Mouse (Mus musculus) heart, adult 2 months (tissue): ENCODE data around the gene Gm20532. TPM values are rescaled to one million over a fixed set of nuclear protein-coding genes. Genes with fewer than 3 reads are reported as not detected.
A peak's percentile ranks its signal among the peaks of the same experiment; 100 is the strongest.

ENCODE experiments used
- DNase-seq, 2 experiments: peaks; one replicate each; pipeline ENCODE4 v3.0.0; 2021
- H3K27ac ChIP-seq: fragments of 200-600 bp; 2 replicates; pipeline ENCODE4 v1.8.1; 2022
- H3K27me3 ChIP-seq: fragments of 200-500 bp; 2 replicates; pipeline ENCODE4 v1.6.1; 2012; ENCODE audit warnings: mild to moderate bottlenecking, low read length, inconsistent platforms, mixed read lengths; ENCODE audit not compliant: control insufficient read depth, insufficient read depth
- H3K36me3 ChIP-seq: fragments of 200-500 bp; 2 replicates; pipeline ENCODE4 v1.6.1; 2012; ENCODE audit warnings: low read length, inconsistent platforms; ENCODE audit not compliant: control insufficient read depth, insufficient read depth
- H3K4me1 ChIP-seq: fragments of 200-500 bp; 2 replicates; pipeline ENCODE4 v1.6.1; 2011; ENCODE audit warnings: low read length; ENCODE audit not compliant: control insufficient read depth, insufficient read depth
- H3K4me3 ChIP-seq: fragments of 200-600 bp; 2 replicates; pipeline ENCODE4 v1.8.1; 2022
- H3K79me2 ChIP-seq: fragments of 200-500 bp; replicated peaks from 2 replicates; pipeline ENCODE4 v1.6.1; 2012; ENCODE audit warnings: mild to moderate bottlenecking, inconsistent platforms, low read length, moderate library complexity, mixed read lengths; ENCODE audit not compliant: control insufficient read depth, insufficient read depth
- H3K9ac ChIP-seq: fragments of 200-500 bp; 2 replicates; pipeline ENCODE4 v1.6.1; 2012; ENCODE audit warnings: low read depth, mild to moderate bottlenecking, control low read depth, inconsistent platforms, low read length, mixed read lengths
- CTCF ChIP-seq: fragments of 200-600 bp; IDR thresholded peaks from 2 replicates; pipeline ENCODE4 v1.8.1; 2022; ENCODE audit warnings: antibody characterized with exemption, mild to moderate bottlenecking, moderate library complexity
- EP300 ChIP-seq: fragments of 200-500 bp; IDR thresholded peaks from 2 replicates; pipeline ENCODE4 v1.6.1; 2011; ENCODE audit warnings: low read depth, low read length, control low read depth; ENCODE audit not compliant: insufficient read depth
- POLR2A ChIP-seq: fragments of 200-500 bp; IDR thresholded peaks from 2 replicates; pipeline ENCODE4 v1.6.1; 2011; ENCODE audit warnings: mild to moderate bottlenecking, low read depth, low read length, control low read depth; ENCODE audit not compliant: insufficient read depth
- WGBS: fragments of 180-500 bp; shearing (Covaris S2); methylation state at CpG from one replicate; pipeline ENCODE4 v1.1.7; 2018; 5-methylcytosine and 5-hydroxymethylcytosine counted together
- intact Hi-C: fragments of 180-260 bp; cut with DNase I; formaldehyde crosslinking; loops from one replicate; pipeline ENCODE4 v1.15.1; 2025
- polyA plus RNA-seq: library from polyadenylated mRNA; depleted of rRNA; stranded (reverse); fragments of >200 nt; gene quantifications from 2 replicates; pipeline ENCODE4 v1.2.3, GENCODE M21; 2012
- total RNA-seq, 2 experiments: library from RNA; stranded (reverse); gene quantifications; 2 replicates each; pipeline ENCODE4 v1.2.3; 2021

The Gm20532 gene
- total and polyA plus RNA-seq, 3 experiments = not detected

DNA sequence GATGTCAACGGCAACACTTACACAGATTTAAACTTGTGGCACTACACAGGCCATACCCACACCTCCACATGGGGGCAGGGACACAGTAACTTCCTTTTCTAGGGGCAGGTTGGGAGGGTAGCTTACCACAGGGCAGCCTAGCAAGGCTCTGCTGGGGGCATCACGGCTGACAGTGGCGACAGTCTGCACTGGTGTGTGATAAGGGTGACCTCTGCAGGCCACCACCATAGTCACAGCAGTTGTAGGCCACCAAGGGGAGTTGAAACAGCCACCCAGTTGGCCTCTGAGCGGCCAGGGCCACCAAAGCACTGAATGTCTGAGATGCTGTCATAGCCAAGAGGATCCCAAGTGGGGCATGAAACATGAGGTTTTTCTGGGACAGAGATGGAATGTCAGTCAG is 20.2 kb upstream of the Gm20532 start:
- peak; percentile 29; the same call in 1 of the 2 replicates for TF ChIP-seq EP300
- peak; percentile 85 for TF ChIP-seq CTCF
- no peak for TF ChIP-seq POLR2A
- H3K9ac ChIP-seq = no peak overlapping the region
- intact Hi-C loops = loop anchor here (1.0 to 10.0 kb wide), 3 partner anchors 117 to 411 kb away; no protein-coding TSS in a partner anchor
- WGBS = 11% methylated on average over 4 of the region's 4 CpGs
- H3K4me1 ChIP-seq = peaks cover 9% of the 10 kb centered on the region
- H3K27ac ChIP-seq = no peak overlapping the region
- H3K36me3 ChIP-seq = no peaks in the 10 kb centered on the region
- H3K27me3 ChIP-seq = no peaks in the 10 kb centered on the region
- DNase-seq = peak in 1 of 2 experiments; percentile 68
- no peaks in the 10 kb centered on the region for H3K79me2 ChIP-seq
- H3K4me3 ChIP-seq = no peak overlapping the region

DNA sequence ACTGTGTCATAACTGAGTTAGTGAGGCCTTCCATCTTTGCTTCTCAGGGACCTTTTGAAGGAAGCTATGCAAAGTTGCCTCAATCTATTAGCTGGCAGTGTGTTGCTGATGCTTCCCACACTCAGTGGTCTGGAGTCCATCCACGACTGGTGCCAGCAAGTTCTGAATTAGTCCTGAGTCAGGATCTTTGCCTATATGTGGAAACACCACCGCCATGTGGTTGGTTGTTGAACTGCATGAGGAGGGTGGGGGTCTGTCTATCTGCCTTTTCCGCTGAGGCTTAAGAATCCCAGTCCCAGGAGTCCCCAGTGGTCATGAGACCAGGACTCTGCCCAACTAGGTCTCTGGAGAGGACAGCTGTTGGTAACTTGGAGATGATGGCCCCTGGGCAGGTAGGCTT is 16.4 kb upstream of the Gm20532 start:
- peak; percentile 36; the same call in 1 of the 2 replicates for TF ChIP-seq POLR2A
- peak; percentile 40; the same call in 1 of the 2 replicates for TF ChIP-seq EP300
- peak; percentile 85 for TF ChIP-seq CTCF
- no peaks in the 10 kb centered on the region for H3K27me3 ChIP-seq
- peak overlapping the region; percentile 46 for H3K4me3 ChIP-seq
- H3K9ac ChIP-seq = peak overlapping the region; percentile 49; the same call in 1 of the 2 replicates
- peaks cover 24% of the 10 kb centered on the region for H3K4me1 ChIP-seq
- 17% methylated on average over 3 of the region's 3 CpGs for WGBS
- peak; percentile 63 to 79 for DNase-seq
- intact Hi-C loops = loop anchor here (1.0 kb wide), 1 partner anchor 17 kb away; no protein-coding TSS in a partner anchor
- no peaks in the 10 kb centered on the region for H3K36me3 ChIP-seq
- no peaks in the 10 kb centered on the region for H3K79me2 ChIP-seq
- H3K27ac ChIP-seq = peak overlapping the region; percentile 92

DNA sequence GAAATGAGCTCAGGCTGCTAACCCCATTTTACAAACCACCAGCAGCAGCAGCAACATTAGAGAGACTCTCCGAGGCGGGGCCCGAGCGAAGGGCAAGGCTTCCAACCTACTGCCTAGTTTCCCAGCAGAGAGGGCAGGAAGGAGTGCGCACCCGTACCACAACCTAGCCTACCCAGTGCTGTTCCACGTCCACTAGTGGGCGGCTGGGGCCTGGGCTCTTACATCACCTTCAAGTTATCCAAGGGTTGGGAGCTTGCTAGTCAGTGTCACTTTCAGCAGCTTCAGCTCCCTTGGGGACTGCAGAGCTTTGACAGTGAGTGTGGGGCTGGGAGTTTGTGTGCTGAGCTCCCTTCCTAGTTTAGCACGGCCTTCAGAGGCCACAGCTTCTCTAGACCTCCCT is 15.0 kb upstream of the Gm20532 start:
- 40% methylated on average over 9 of the region's 9 CpGs for WGBS
- peak in 1 of 2 experiments; percentile 65 for DNase-seq
- Histone ChIP-seq H3K79me2 (no peaks in the 10 kb centered on the region), H3K36me3 (no peaks in the 10 kb centered on the region), H3K4me1 (peaks cover 25% of the 10 kb centered on the region), H3K27me3 (no peaks in the 10 kb centered on the region), H3K4me3 (peak overlapping the region; percentile 46), H3K9ac (peak overlapping the region; percentile 49), H3K27ac (peak overlapping the region; percentile 92)
- intact Hi-C loops = no loop called here
- TF ChIP-seq EP300 = 0 out of 2 replicates have a peak, but pooled peaks have one; percentile 9
- peak; percentile 47; the same call in 1 of the 2 replicates for TF ChIP-seq POLR2A
- TF ChIP-seq CTCF = peak; percentile 57

DNA sequence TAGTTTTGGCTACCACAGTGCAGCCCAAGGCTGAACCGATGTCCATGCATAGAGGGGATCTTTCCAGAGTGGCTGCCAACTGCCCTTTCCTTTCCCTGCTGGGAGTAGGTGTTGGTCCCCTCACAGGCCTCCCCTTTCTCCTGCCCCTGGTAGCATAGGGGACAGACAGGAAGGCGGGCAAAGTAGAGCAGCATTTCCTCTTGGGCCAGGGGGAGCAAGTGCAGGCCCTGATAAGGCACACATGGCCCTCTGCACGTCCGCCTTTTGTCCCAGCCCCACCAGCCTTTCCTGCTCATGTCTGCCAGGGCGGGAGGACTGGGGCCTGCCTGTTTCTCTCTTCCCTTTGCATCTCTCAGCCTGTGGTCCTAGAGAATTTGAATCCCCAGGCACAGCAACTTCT is 14.6 kb upstream of the Gm20532 start:
- Histone ChIP-seq H3K27me3 (no peaks in the 10 kb centered on the region), H3K9ac (peak overlapping the region; percentile 49), H3K4me1 (peaks cover 26% of the 10 kb centered on the region), H3K4me3 (peak overlapping the region; percentile 46), H3K36me3 (no peaks in the 10 kb centered on the region), H3K27ac (peak overlapping the region; percentile 92), H3K79me2 (no peaks in the 10 kb centered on the region)
- intact Hi-C loops = no loop called here
- WGBS = 31% methylated on average over 5 of the region's 5 CpGs
- TF ChIP-seq POLR2A = peak; percentile 62
- peak; percentile 99 for TF ChIP-seq EP300
- TF ChIP-seq CTCF = no peak
- DNase-seq = peak; percentile 76 to 85

DNA sequence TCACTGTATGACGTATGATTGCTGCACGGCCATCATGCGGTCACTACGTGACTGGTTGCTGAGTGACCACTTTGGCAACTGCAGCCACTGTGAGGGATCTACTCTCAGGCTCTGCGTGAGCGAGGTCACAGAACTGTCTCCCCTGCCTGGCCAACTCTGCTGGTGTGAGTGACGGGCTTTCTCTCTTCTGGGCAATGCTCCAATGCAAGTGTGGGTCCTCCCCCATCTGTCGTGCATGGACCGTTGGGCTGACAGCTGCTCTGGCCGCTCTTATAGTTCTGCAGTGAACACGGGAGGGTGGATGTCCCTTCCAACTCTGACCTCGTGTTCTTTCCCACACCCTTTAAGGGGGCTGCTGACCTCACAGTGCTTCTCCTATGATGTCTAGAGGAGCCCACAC is 13.0 kb upstream of the Gm20532 start:
- peak overlapping the region; percentile 5 for H3K9ac ChIP-seq

DNA sequence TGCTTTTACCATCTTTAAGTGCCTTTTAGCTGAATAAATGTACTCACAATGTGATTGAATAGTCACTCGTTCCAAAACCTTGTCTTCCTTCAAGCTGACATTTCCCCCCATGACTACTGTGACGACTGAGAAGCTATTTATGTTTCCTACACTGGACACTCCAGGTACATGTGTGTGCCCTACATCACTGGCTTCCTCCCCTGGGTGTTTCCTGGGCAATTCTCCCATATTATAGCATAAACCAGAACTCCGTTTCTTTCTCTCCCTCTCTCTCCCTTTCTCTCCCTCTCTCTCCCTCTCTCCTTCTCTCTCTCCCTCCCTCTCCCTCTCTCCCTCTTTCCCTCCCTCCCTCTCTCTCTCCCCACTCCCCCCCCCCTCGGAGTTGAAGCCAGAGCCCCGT is 12.6 kb upstream of the Gm20532 start:
- Histone ChIP-seq H3K9ac (peak overlapping the region; percentile 22; the same call in 1 of the 2 replicates), H3K36me3 (no peaks in the 10 kb centered on the region), H3K4me3 (peak overlapping the region; percentile 19; the same call in 1 of the 2 replicates), H3K27me3 (no peaks in the 10 kb centered on the region), H3K27ac (peak overlapping the region; percentile 92), H3K79me2 (no peaks in the 10 kb centered on the region), H3K4me1 (peaks cover 36% of the 10 kb centered on the region)
- no peak for DNase-seq
- 2% methylated on average over 5 of the region's 5 CpGs for WGBS
- TF ChIP-seq EP300 = no peak
- no peak for TF ChIP-seq CTCF
- TF ChIP-seq POLR2A = no peak
- intact Hi-C loops = no loop called here

More for the DNA sequence above, 13.0 kb upstream of the Gm20532 start:
- Histone ChIP-seq H3K4me1 (peaks cover 34% of the 10 kb centered on the region), H3K27me3 (no peaks in the 10 kb centered on the region), H3K27ac (peak overlapping the region; percentile 92), H3K79me2 (no peaks in the 10 kb centered on the region), H3K4me3 (peak overlapping the region; percentile 19; the same call in 1 of the 2 replicates), H3K36me3 (no peaks in the 10 kb centered on the region)
- WGBS = 7% methylated on average over 12 of the region's 12 CpGs
- intact Hi-C loops = no loop called here
- TF ChIP-seq EP300 = peak; percentile 75; the same call in 1 of the 2 replicates
- TF ChIP-seq POLR2A = peak; percentile 68
- no peak for TF ChIP-seq CTCF
- DNase-seq = peak in 1 of 2 experiments; percentile 81
